Mouse (Mus musculus) kidney, adult 18-20 months (tissue): ENCODE results near the gene Coa7.

Experiments used
- DNase-seq: peaks from one replicate; pipeline ENCODE4 v3.0.0; 2021

Gene Coa7

GRCm38 (mm10) chr4:108327730-108328484 is at the start of gene Coa7:
Gene Coa7 (plus strand): TSS chr4:108328140.
- DNase-seq: peak; percentile 97

- DNase-seq: no peak
These were observed 27.7 kb upstream of the Coa7 start for GRCm38 (mm10) chr4:108300266-108300665.

GRCm38 (mm10) chr4:108300670-108301373 is 27.1 kb upstream of the Coa7 start, which contains the start of gene Zyg11b:
Gene Zyg11b (minus strand): TSS chr4:108301096.
- peak; percentile 90 for DNase-seq

GRCm38 (mm10) chr4:108302296-108302890 is 25.5 kb upstream of the Coa7 start:
- DNase-seq: no peak

GRCm38 (mm10) chr4:108310706-108311105 is 17.2 kb upstream of the Coa7 start:
- DNase-seq: no peak

- no peak for DNase-seq
These were observed 13.9 kb upstream of the Coa7 start for GRCm38 (mm10) chr4:108314041-108314440.

DNA sequence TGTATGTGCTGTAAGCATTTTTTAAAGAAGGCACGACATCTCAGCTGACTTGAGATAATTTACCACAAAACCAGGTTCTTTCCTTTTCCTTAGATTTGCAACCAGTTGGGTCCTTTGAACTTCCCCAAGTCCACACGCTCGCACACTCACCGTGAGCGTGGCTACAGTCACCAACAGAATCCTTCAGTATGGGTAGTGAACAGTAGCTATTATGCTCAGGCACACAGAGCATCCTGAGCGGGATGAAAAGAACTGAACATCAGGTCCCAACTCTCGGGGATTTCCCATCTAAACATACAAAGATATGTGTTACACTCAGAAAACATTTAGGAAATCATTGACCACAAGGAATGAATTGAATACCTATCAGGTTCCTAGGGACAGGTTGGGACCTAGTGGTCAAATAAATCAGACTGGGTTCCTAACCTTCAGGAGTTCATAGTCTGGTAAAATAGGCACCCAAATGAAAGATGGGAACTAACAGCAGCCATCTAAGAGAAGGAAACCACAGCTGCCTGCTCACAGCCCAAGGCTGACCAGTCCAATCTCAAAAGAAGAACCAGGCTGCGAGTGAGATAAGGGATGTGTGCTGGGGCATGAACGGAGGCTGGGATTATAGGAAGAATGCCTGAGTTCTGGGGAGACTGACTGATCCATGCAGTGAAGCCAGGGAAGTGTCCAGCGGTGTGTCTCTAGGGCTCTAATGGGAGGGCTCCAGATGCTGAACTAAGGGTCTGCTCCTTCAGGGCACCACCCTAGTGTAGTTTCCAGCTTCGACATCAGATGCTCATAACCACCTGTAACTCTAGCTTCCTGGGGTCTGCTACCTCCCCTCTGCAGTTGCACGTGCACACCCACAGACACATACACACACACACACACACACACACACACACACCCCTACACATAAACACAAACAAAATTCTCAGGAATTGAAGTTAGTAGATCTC is 10.0 kb upstream of the Coa7 start:
- no peak for DNase-seq

DNA sequence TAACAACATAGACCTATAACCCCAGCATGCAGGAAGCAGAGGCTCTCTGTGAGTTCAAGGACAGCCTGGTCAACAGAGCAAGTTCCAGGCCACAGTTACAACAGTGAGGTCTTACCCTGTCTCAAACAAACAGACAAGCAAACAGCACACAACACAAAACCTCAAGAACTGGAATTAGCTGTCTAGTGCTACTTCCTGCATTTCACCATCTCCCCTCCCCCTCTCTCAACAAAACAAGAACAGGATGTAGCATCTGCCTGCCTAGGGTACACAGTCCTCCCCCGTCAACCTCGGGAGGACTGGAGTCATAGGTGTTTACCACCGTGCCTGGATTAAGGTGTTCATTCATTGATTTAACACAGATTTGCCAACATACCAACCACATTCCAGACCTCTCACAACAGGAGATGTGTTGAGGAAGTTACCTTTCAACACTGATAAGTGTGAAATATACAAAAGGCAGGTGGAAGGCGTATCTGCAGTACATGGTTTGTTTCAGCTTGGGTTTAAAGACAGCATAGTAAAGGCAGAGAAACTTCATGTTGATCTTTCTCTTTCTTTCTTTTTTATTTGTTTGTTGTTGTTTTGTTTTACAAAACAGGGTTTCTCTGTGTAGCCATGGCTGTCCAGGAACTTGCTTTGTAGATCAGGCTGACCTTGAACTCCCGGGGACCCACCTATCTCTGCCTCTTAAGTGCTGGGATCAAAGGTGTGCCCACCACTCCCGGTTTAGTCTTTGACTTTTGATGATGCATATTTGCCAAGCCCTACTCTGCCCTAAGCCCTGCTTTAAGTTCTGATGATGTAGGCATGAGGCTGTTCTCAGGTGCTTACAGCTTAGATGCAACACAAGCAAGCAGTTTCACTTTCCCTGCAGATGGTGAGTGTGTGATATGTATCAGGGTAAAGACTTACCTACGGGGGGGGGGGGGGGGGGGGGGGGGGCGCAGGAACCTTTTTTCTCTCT is 9.0 kb upstream of the Coa7 start:
- no peak for DNase-seq

GRCm38 (mm10) chr4:108319747-108320146 is 8.2 kb upstream of the Coa7 start:
- no peak for DNase-seq

GRCm38 (mm10) chr4:108320627-108321380 is 7.1 kb upstream of the Coa7 start:
- peak; percentile 20 for DNase-seq

DNA sequence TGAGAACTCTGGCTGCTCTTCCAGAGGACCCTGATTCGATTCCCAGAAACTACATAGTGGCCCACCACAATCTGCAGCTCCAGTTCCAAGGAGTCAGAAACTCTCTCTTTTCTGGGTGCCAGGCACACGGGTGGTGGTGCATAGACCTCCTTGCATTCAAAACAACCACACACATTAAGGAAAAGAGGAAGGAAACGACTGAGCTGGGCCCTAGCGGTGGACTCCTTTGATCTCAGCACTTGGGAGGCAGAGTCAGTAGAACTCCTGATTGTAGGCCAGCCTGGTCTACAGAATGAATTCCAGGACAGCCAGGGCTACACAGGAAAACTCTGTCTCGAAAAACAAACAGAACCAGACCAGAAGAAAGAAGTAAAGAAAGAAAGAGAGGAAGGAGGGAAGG is 4.4 kb upstream of the Coa7 start:
- no peak for DNase-seq

GRCm38 (mm10) chr4:108327071-108327579 is 815 bp upstream of the Coa7 start:
- peak; percentile 41 for DNase-seq

DNA sequence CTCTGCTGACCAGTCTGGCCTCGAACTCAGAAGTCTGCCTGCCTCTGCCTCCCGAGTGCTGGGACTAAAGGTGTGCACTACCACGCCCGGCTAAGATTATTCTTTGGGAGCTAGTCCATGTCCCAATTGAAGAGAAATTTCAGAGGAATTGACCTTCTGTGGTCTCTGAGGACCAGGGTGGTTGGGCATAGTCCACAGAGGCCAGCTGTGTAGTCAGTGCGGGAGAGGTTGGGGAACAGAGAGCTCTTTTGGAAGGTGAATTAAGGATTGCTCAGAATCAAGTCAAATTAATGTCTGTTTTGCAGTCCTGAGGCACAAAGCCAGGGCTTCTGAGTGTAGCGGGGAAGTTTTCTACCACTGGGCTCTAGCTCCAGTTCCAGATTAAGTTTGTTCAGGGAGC is 1.9 kb downstream of the Coa7 start:
- no peak for DNase-seq

DNA sequence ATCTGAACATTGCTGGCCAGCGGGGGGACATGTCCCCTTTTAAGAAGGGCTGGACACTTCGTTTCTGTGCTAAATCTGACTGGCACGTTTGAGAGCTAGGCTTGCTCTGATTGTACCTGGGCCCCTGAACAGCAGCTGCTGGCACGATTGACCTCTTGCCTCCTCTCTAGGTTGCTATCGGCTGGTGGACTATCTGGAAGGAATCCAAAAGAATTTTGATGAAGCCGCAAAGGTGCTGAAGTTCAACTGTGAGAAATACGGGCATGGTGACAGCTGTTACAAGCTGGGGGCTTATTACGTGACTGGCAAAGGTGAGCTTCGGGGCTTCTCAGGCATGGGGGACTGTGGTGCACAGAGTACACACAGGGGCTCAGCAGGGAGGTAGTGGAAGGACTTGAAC is 4.1 kb downstream of the Coa7 start:
- no peak for DNase-seq

DNA sequence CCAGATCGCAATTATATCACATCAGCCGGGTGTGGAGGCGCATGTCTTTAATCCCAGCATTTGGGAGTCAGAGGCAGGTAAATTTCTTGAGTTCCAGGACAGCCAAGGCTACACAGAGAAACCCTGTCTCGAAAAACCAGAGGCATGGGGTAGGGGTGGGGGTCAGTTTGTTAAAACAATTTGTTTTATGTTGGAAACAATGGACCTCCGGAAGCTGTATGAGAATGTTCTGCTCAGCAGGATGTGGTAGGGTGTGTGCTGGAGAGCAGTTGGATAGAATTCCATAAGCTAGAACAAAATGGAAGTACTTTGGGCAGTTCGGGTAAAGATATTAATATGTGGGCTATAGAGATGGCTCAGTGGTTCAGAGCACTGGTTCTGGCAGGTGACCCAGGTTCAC is 7.5 kb downstream of the Coa7 start:
- no peak for DNase-seq

DNA sequence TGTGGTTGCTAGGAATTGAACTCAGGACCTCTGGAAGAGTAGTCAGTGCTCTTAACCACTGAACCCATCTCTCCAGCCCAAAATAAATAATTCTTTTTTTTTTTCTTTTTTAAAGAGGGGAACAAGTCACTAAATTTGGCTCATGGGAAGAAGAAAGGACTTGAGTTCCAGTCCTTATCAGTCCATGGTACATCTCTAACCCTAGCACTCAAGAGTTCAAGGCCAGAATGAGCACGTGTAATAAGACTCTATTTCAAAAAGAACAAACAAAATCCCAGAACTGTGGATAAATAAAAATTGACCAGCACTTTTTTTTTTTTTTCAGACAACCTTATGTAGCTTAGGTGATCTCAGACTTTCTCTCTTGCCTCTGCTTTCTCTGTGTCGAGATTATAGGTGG is 8.8 kb downstream of the Coa7 start:
- DNase-seq: no peak

DNA sequence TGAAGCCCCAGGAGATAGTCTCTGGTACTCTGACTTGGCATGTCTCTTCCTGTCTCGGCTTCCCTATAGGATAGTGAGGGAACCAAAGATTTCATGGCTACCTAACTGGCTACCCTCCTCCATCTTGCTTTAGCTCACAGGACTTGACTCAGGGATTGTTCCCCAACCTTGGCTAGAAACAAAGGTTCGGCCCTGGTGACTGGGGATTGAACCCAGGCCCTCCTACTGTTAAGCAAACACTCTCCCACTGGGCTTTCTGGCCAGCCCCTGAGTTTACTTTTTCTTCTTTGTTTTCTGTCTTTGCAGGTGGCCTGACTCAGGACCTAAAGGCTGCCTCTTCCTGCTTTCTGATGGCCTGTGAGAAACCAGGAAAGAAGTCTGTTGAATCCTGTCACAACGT is 9.9 kb downstream of the Coa7 start:
- DNase-seq: no peak

DNA sequence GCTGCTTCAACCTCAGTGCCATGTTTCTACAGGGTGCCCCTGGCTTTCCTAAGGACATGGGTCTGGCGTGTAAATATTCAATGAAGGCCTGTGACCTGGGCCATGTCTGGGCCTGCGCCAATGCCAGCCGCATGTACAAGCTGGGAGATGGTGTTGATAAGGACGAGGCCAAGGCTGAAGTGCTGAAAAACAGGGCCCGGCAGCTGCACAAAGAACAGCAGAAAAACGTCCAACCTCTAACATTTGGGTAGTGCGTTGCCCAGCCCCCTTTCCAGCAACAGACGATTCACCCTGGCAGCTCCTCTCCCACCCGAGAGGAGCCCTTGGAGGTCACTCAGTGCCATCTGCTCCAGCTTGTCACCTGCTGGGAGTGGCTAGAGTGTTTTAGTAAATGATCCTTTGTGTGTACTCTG is 10.4 kb downstream of the Coa7 start:
- DNase-seq: no peak

- no peak for DNase-seq
These were observed 10.9 kb downstream of the Coa7 start for GRCm38 (mm10) chr4:108338811-108339210.

DNA sequence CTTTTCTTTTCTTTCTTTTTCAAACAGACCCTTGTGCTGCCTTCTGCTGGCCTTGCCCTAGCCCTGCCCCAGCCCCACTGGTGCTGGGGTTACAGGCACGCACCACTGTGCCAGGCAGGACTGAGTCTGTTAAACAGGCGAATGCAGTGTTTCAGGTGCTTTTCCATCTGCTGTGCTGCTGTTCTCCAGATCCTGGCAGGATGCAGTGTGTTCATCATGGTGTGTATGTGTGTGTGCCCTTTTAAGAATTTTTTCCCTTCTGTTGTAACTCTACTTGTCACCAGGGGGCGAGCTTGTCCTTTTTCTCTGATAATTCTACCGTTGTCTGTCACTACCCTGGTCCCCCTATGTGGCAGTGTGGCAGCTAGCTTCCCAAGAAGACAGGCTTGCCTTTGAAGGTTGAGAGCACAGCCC is 11.3 kb downstream of the Coa7 start:
- DNase-seq: peak; percentile 51
